Mouse (Mus musculus) E14TG2a.4 (cell line): ENCODE results near the gene Msrb3.
A peak's percentile ranks its signal among the peaks of the same experiment; 100 is the strongest.

Experiments
- H3K27me3 ChIP-seq: 2 replicates; pipeline ENCODE4 v1.6.1; 2014; ENCODE audit warnings: low read length, control low read depth; ENCODE audit not compliant: insufficient read depth
- H3K36me3 ChIP-seq: 2 replicates; pipeline ENCODE4 v1.6.1; 2014; ENCODE audit warnings: low read length, control low read depth; ENCODE audit not compliant: insufficient read depth
- H3K4me1 ChIP-seq: replicated peaks from 2 replicates; pipeline ENCODE4 v1.6.1; 2014; ENCODE audit warnings: low read depth, low read length, control low read depth
- H3K4me3 ChIP-seq: replicated peaks from 2 replicates; pipeline ENCODE4 v1.5.1; 2014; ENCODE audit warnings: mild to moderate bottlenecking, low read length
- H3K9me3 ChIP-seq: 2 replicates; pipeline ENCODE4 v1.6.1; 2014; ENCODE audit warnings: low read length, control low read depth
- CTCF ChIP-seq: conservative IDR thresholded peaks from 2 replicates; pipeline ENCODE4 v1.5.1; 2014; ENCODE audit warnings: low read length
- NANOG ChIP-seq: IDR thresholded peaks from 2 replicates; pipeline ENCODE4 v1.6.1; 2014; ENCODE audit warnings: borderline replicate concordance, low read length, mixed read lengths
- POU5F1 ChIP-seq: IDR thresholded peaks from 2 replicates; pipeline ENCODE4 v1.6.1; 2014; ENCODE audit warnings: low read length, borderline replicate concordance

Gene Msrb3

GRCm38 (mm10) chr10:120921501-120921900 lies 22.6 kb upstream of the Msrb3 start:
- H3K4me3 ChIP-seq = no peak overlapping the region
- H3K27me3 ChIP-seq = no peaks in the 10 kb centered on the region
- H3K36me3 ChIP-seq = peaks cover 21% of the 10 kb centered on the region
- TF ChIP-seq POU5F1 (no peak), NANOG (no peak), CTCF (no peak)
- no peaks in the 10 kb centered on the region for H3K9me3 ChIP-seq
- H3K4me1 ChIP-seq = peaks cover 6% of the 10 kb centered on the region; the same call in 1 of the 2 replicates

- Histone ChIP-seq H3K4me3 (no peak overlapping the region), H3K27me3 (no peaks in the 10 kb centered on the region), H3K9me3 (no peaks in the 10 kb centered on the region), H3K4me1 (0 out of 2 replicates have a peak, but pooled peaks cover 3% of the 10 kb centered on the region), H3K36me3 (peaks cover 21% of the 10 kb centered on the region)
- TF ChIP-seq CTCF (no peak), NANOG (no peak), POU5F1 (no peak)
Observed at GRCm38 (mm10) chr10:120920604-120921003, 21.7 kb upstream of the Msrb3 start.

GRCm38 (mm10) chr10:120916250-120916649 lies 17.3 kb upstream of the Msrb3 start:
- no peaks in the 10 kb centered on the region for H3K9me3 ChIP-seq
- no peak overlapping the region for H3K4me3 ChIP-seq
- peaks cover 5% of the 10 kb centered on the region for H3K4me1 ChIP-seq
- H3K36me3 ChIP-seq = 0 out of 2 replicates have a peak, but pooled peaks cover 3% of the 10 kb centered on the region
- no peaks in the 10 kb centered on the region for H3K27me3 ChIP-seq
- TF ChIP-seq POU5F1 (no peak), CTCF (peak; percentile 76)

- Histone ChIP-seq H3K36me3 (0 out of 2 replicates have a peak, but pooled peaks cover 3% of the 10 kb centered on the region), H3K4me3 (no peak overlapping the region), H3K27me3 (no peaks in the 10 kb centered on the region), H3K4me1 (peaks cover 5% of the 10 kb centered on the region), H3K9me3 (no peaks in the 10 kb centered on the region)
- TF ChIP-seq POU5F1 (no peak), NANOG (no peak), CTCF (no peak)
Observed at GRCm38 (mm10) chr10:120914948-120915631, 16.2 kb upstream of the Msrb3 start.

- Histone ChIP-seq H3K9me3 (no peaks in the 10 kb centered on the region), H3K36me3 (no peaks in the 10 kb centered on the region), H3K4me1 (peaks cover 5% of the 10 kb centered on the region), H3K4me3 (no peak overlapping the region), H3K27me3 (no peaks in the 10 kb centered on the region)
- no peak for TF ChIP-seq POU5F1
- no peak for TF ChIP-seq NANOG
- TF ChIP-seq CTCF = no peak
Observed at GRCm38 (mm10) chr10:120914286-120914685, 15.4 kb upstream of the Msrb3 start.

GRCm38 (mm10) chr10:120913796-120914195 lies 14.9 kb upstream of the Msrb3 start:
- TF ChIP-seq POU5F1 = no peak
- TF ChIP-seq CTCF = no peak
- no peak for TF ChIP-seq NANOG
- Histone ChIP-seq H3K9me3 (no peaks in the 10 kb centered on the region), H3K4me1 (peaks cover 5% of the 10 kb centered on the region), H3K27me3 (no peaks in the 10 kb centered on the region), H3K36me3 (no peaks in the 10 kb centered on the region), H3K4me3 (no peak overlapping the region)

- Histone ChIP-seq H3K9me3 (no peaks in the 10 kb centered on the region), H3K36me3 (no peaks in the 10 kb centered on the region)
Observed at GRCm38 (mm10) chr10:120911971-120912370, 13.1 kb upstream of the Msrb3 start.

GRCm38 (mm10) chr10:120908776-120909574 lies 10.1 kb upstream of the Msrb3 start:
- H3K4me3 ChIP-seq = no peak overlapping the region
- no peaks in the 10 kb centered on the region for H3K27me3 ChIP-seq
- peaks cover 5% of the 10 kb centered on the region; the same call in 1 of the 2 replicates for H3K4me1 ChIP-seq
- no peaks in the 10 kb centered on the region for H3K36me3 ChIP-seq
- no peaks in the 10 kb centered on the region for H3K9me3 ChIP-seq
- no peak for TF ChIP-seq NANOG
- TF ChIP-seq CTCF = no peak
- TF ChIP-seq POU5F1 = no peak

More at GRCm38 (mm10) chr10:120911971-120912370, 13.1 kb upstream of the Msrb3 start:
- H3K27me3 ChIP-seq = no peaks in the 10 kb centered on the region
- no peak overlapping the region for H3K4me3 ChIP-seq
- peaks cover 5% of the 10 kb centered on the region for H3K4me1 ChIP-seq
- no peak for TF ChIP-seq NANOG
- peak; percentile 33 for TF ChIP-seq CTCF
- TF ChIP-seq POU5F1 = no peak
